Mouse (Mus musculus) left cerebral cortex, adult 2 months (tissue): ENCODE measurements at regions not wholly inside any gene's neighbourhood (a gene's known extent, or its start where the extent isn't known, plus 50 kb on each side); places are given as distances from the start of the nearest gene placed in this dataset.

ENCODE experiments used
- DNase-seq, 2 experiments: peaks; one replicate each; pipeline ENCODE4 v3.0.0; 2021 to 2022; ENCODE audit warnings: low spot score in 2 of 2, mixed read lengths in 1 of 2; ENCODE audit errors: extremely low spot score in 1 of 2
- H3K27ac ChIP-seq: fragments of 200-600 bp; 2 replicates; pipeline ENCODE4 v1.8.1; 2022
- H3K4me3 ChIP-seq: fragments of 200-600 bp; 2 replicates; pipeline ENCODE4 v1.8.1; 2022
- CTCF ChIP-seq: fragments of 200-600 bp; IDR thresholded peaks from 2 replicates; pipeline ENCODE4 v1.8.1; 2022; ENCODE audit warnings: antibody characterized with exemption, mild to moderate bottlenecking, moderate library complexity
- intact Hi-C: fragments of 180-260 bp; cut with DNase I; formaldehyde crosslinking; loops from one replicate; pipeline ENCODE4 v1.15.1; 2025

DNA sequence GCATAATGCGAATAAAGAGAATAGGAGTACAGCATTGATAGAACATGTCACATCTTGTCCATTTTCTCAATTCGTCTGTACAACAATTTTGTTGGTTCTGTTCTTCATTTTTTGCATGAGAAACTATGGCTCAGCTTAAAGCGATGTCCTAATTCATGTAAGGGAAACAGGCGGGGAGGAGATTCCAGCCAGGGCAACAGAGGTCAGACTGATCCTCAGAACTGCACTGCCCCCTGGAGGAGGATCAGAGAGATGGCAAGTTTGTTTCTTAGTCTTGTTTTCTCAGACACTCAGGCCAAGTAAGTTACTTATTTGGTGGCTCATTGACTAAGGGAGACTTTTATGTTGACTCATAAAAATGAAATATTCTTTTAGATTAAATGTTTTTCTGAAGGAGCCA, 165.7 kb upstream of the Ccdc54 start:
- Histone ChIP-seq H3K4me3 (no peak overlapping the region), H3K27ac (no peak overlapping the region)
- DNase-seq = no peak
- intact Hi-C loops = no loop called here
- TF ChIP-seq CTCF = peak; percentile 61

GRCm38 (mm10) chr16:50753612-50754389, 162.8 kb upstream of the Ccdc54 start:
- Histone ChIP-seq H3K4me3 (no peak overlapping the region), H3K27ac (no peak overlapping the region)
- TF ChIP-seq CTCF = no peak
- intact Hi-C loops = no loop called here
- no peak for DNase-seq

GRCm38 (mm10) chr16:50753046-50753445, 162.1 kb upstream of the Ccdc54 start:
- DNase-seq = no peak
- no peak for TF ChIP-seq CTCF
- H3K27ac ChIP-seq = no peak overlapping the region
- H3K4me3 ChIP-seq = no peak overlapping the region
- intact Hi-C loops = no loop called here

GRCm38 (mm10) chr16:50752277-50752600, 161.3 kb upstream of the Ccdc54 start:
- Histone ChIP-seq H3K4me3 (no peak overlapping the region), H3K27ac (no peak overlapping the region)
- intact Hi-C loops = no loop called here
- no peak for TF ChIP-seq CTCF
- DNase-seq = no peak

- intact Hi-C loops = no loop called here
- Histone ChIP-seq H3K27ac (no peak overlapping the region), H3K4me3 (no peak overlapping the region)
- no peak for DNase-seq
- no peak for TF ChIP-seq CTCF
Measured at GRCm38 (mm10) chr16:50751495-50752276, 160.7 kb upstream of the Ccdc54 start.

DNA sequence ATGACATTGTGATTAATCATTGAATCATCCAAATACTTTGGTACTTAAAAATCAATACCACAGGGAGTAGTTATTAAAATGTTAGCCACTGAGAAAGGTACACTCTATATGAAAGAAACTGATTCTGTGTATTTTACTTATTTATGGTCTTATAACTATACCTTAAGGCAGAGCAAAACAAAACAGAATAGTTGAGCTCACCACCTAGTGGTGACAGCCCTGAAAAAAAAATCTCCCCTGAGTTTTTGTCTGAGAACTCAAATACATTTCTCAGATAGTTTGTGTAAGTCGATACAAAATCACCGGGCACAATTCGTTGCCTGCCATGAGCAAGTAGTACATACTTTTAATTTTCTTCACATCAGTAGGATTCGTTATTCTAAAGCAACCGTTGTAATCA, 156.7 kb upstream of the Ccdc54 start:
- peak; percentile 31 for TF ChIP-seq CTCF
- no peak for DNase-seq
- intact Hi-C loops = no loop called here
- Histone ChIP-seq H3K27ac (no peak overlapping the region), H3K4me3 (no peak overlapping the region)

DNA sequence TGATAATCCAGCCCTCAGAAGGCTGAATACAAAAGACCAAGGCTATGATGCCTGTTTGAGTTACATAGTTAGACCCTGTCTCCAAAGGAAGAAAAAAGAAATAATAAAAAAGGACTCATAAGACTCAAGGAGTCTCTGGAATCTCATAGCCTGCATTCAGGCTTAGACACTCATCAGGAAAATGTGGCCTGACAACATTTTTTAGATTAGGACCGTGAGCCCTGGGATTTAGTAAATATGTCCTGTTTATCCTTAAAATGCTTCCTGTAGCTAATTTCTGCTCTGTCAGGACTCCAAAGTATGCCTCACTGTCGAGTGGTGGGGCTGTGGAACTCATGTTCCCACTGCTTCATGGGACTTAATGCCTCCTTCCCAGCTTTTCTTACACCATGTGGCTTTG, 154.8 kb upstream of the Ccdc54 start:
- Histone ChIP-seq H3K27ac (no peak overlapping the region), H3K4me3 (no peak overlapping the region)
- no peak for DNase-seq
- intact Hi-C loops = no loop called here
- no peak for TF ChIP-seq CTCF

GRCm38 (mm10) chr16:50737396-50737843, 146.5 kb upstream of the Ccdc54 start:
- no peak for TF ChIP-seq CTCF
- intact Hi-C loops = loop anchor here (2.0 kb wide), 3 partner anchors 357 to 483 kb away; no protein-coding TSS in a partner anchor
- peak overlapping the region; percentile 56 for H3K4me3 ChIP-seq

DNA sequence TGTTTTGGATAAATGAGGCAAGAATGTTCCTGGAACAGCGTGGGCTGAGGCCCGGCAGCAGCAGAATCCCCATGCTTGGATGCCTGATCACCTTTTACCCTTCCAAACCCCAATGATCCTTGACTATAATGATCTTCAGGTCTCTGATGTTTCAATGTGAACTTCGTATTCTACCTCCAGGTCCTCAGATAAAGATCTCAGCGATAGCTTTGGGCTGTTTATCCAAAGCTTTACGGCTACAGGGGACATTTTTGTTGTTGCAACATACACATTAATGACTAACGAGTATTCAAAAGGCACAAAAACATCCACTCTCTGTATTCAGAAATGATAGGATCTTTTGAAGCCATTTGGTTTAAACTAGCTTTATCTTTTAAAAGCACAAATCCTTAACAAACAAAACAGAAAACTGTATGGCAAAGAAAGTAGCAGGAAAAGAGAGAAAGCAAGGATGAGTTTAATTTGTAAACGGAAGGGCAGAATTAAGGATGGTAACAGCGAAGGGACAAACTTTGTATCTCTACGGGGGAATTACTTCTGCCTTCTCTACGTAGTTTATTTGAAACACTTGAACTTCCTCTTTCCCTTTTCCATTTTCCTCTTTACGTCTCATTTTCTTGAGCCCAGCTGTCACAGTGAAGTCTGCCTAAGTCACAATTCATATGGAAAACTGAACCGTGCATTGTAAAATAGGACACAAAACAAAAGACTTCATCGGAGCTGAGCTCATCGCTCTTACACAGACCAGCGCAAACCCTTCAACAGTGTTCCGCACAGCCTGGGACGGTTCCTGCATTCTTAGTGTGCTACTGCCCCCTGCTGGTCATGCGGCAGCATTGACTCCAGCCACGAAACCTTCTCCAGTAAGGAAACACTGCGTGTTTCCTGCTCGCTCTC, 145.4 kb upstream of the Ccdc54 start:
- intact Hi-C loops = loop anchor here (1.0 to 2.0 kb wide), 4 partner anchors 206 to 482 kb away; no protein-coding TSS in a partner anchor
- Histone ChIP-seq H3K27ac (no peak overlapping the region; the same call in 1 of the 2 replicates), H3K4me3 (peak overlapping the region; percentile 56)
- DNase-seq = peak; percentile 86 to 93
- TF ChIP-seq CTCF = no peak; the same call in none of the 2 replicates

More at GRCm38 (mm10) chr16:50737396-50737843, 146.5 kb upstream of the Ccdc54 start:
- DNase-seq = no peak
- no peak overlapping the region for H3K27ac ChIP-seq

GRCm38 (mm10) chr16:50733359-50733758, 142.4 kb upstream of the Ccdc54 start:
- DNase-seq = no peak
- Histone ChIP-seq H3K4me3 (no peak overlapping the region), H3K27ac (no peak overlapping the region)
- no peak for TF ChIP-seq CTCF
- intact Hi-C loops = loop anchor here (2.0 kb wide), 1 partner anchor 303 kb away; no protein-coding TSS in a partner anchor
